Mouse (Mus musculus): Measurements from ENCODE around the gene Mki67. TPM values are rescaled to one million over a fixed set of nuclear protein-coding genes. Genes with fewer than 3 reads are reported as not detected.
A peak's percentile ranks its signal among the peaks of the same experiment; 100 is the strongest.
"Not testable (repeated sequence)": the region's sequence is repeated elsewhere in the genome, so short reads cannot be mapped to it uniquely, and the experiment has no call there.

The Mki67 gene
- polyA plus RNA-seq, 1 experiment from 2014 or later, result 57.5 TPM

DNA sequence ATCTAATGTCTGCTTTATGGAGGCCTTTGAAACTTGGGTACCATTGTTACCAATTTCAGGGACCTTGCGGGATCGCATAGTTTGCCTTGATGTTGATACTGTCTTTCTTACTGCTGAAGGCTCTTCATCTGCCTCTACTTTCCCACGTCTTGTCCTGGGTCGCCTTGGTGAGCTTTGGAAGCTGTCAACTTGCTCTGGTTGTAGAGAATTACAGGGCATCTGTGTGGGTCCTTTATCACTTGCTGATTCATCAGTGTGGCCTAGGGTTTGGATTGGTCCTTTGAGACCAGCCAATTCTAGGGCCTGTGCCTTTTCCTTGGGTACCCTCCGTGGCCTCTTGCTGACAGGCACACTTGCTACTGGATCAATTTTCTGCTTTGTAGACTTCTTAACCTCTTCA is 21.4 kb downstream of the Mki67 start:
- H3K9ac ChIP-seq (ENCODE audit: low read depth, low read length), result no peak overlapping the region
- H3K9me3 ChIP-seq (ENCODE audit: control insufficient read depth, low read length), result no peaks in the 10 kb centered on the region
- no peak for ATAC-seq (ENCODE audit: low FRiP score)
- no peak overlapping the region for H3K4me3 ChIP-seq (ENCODE audit: low read depth, low read length)
- 96% methylated on average over 5 of the region's 5 CpGs for WGBS
- no peaks in the 10 kb centered on the region for H3K4me1 ChIP-seq (replicated peaks; ENCODE audit: control insufficient read depth, insufficient read depth, low read length)
- H3K36me3 ChIP-seq (ENCODE audit: control insufficient read depth, insufficient read depth, low read length), result peaks cover 14% of the 10 kb centered on the region
- H3K4me2 ChIP-seq (replicated peaks; ENCODE audit: low read depth, low read length), result no peak overlapping the region
- H3K27me3 ChIP-seq (ENCODE audit: control insufficient read depth, insufficient read depth, low read length), result no peaks in the 10 kb centered on the region
- no peak overlapping the region for H3K27ac ChIP-seq (ENCODE audit: low read depth, low read length)
- no peak for DNase-seq (ENCODE audit: low spot score)

DNA sequence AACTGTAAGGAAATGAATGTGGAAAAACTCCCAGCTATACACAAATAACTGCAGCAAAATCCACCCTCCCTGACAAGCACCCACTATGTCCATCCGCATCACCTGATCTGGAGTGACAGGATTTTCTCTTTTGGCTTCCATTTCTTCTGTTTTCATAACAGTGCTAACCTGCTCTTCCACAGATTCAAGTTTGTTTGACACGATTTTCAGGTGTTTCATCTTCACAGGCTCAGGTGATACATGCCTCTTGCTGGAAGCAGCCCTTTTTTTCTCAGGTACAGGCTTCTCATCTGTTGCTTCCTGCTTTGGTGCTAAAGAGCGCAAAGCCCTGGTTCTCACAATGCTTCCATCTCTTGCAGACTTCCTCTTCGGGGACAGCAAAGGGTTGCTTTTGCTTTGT is 22.0 kb downstream of the Mki67 start:
- no peak overlapping the region for H3K9ac ChIP-seq (ENCODE audit: low read depth, low read length)
- H3K27ac ChIP-seq (ENCODE audit: low read depth, low read length), result no peak overlapping the region
- H3K4me3 ChIP-seq (ENCODE audit: low read depth, low read length), result no peak overlapping the region
- no peaks in the 10 kb centered on the region for H3K27me3 ChIP-seq (ENCODE audit: control insufficient read depth, insufficient read depth, low read length)
- no peak overlapping the region for H3K4me2 ChIP-seq (replicated peaks; ENCODE audit: low read depth, low read length)
- ATAC-seq (ENCODE audit: low FRiP score), result no peak
- H3K4me1 ChIP-seq (replicated peaks; ENCODE audit: control insufficient read depth, insufficient read depth, low read length), result no peaks in the 10 kb centered on the region
- H3K9me3 ChIP-seq (ENCODE audit: control insufficient read depth, low read length), result no peaks in the 10 kb centered on the region
- DNase-seq (ENCODE audit: low spot score), result no peak
- WGBS, result 93% methylated on average over 4 of the region's 4 CpGs
- peaks cover 16% of the 10 kb centered on the region for H3K36me3 ChIP-seq (ENCODE audit: control insufficient read depth, insufficient read depth, low read length)

GRCm38 (mm10) chr7:135691941-135692340 is 24.2 kb downstream of the Mki67 start:
- Histone ChIP-seq H3K4me1 (replicated peaks; ENCODE audit: control insufficient read depth, insufficient read depth, low read length) (no peaks in the 10 kb centered on the region), H3K9me3 (ENCODE audit: control insufficient read depth, low read length) (no peaks in the 10 kb centered on the region), H3K9ac (ENCODE audit: low read depth, low read length) (no peak overlapping the region), H3K27ac (ENCODE audit: low read depth, low read length) (no peak overlapping the region), H3K4me3 (ENCODE audit: low read depth, low read length) (no peak overlapping the region), H3K4me2 (replicated peaks; ENCODE audit: low read depth, low read length) (no peak overlapping the region), H3K27me3 (ENCODE audit: control insufficient read depth, insufficient read depth, low read length) (no peaks in the 10 kb centered on the region), H3K36me3 (ENCODE audit: control insufficient read depth, insufficient read depth, low read length) (peaks cover 15% of the 10 kb centered on the region; the same call in 1 of the 2 replicates)
- ATAC-seq (ENCODE audit: low FRiP score) (no peak), DNase-seq (ENCODE audit: low spot score) (no peak)
- WGBS, result 94% methylated on average over 5 of the region's 5 CpGs

DNA sequence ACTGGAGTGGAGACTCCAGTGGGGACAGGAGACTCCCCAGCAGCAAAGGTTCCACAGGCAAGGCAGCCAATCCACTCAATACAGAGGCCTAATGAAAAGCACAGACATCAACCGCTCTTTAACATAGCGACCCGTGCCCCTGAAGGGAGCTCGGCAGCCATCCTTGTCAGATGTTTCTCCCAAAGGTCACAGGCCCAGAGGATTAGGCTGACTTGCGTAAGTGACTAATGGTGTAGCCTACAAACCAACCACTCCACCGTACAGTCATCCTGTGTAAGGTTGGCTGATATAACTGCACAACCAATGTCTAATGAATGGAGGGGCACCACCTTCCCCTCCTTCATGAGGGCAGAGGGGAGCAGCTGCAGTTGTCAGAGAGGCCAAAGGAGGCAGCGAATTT is 26.8 kb downstream of the Mki67 start:
- peaks cover 13% of the 10 kb centered on the region; the same call in 1 of the 2 replicates for H3K36me3 ChIP-seq (ENCODE audit: control insufficient read depth, insufficient read depth, low read length)
- H3K27me3 ChIP-seq (ENCODE audit: control insufficient read depth, insufficient read depth, low read length), result no peaks in the 10 kb centered on the region
- H3K4me1 ChIP-seq (replicated peaks; ENCODE audit: control insufficient read depth, insufficient read depth, low read length), result no peaks in the 10 kb centered on the region
- no peak overlapping the region for H3K4me2 ChIP-seq (replicated peaks; ENCODE audit: low read depth, low read length)
- no peak overlapping the region for H3K4me3 ChIP-seq (ENCODE audit: low read depth, low read length)
- no peak for ATAC-seq (ENCODE audit: low FRiP score)
- no peaks in the 10 kb centered on the region for H3K9me3 ChIP-seq (ENCODE audit: control insufficient read depth, low read length)
- no peak overlapping the region for H3K27ac ChIP-seq (ENCODE audit: low read depth, low read length)
- no peak overlapping the region for H3K9ac ChIP-seq (ENCODE audit: low read depth, low read length)
- 94% methylated on average over 7 of the region's 7 CpGs for WGBS
- no peak for DNase-seq (ENCODE audit: low spot score)

GRCm38 (mm10) chr7:135684938-135685337 is 31.2 kb downstream of the Mki67 start:
- no peak for DNase-seq (ENCODE audit: low spot score)
- Histone ChIP-seq H3K27ac (ENCODE audit: low read depth, low read length) (no peak overlapping the region), H3K4me1 (replicated peaks; ENCODE audit: control insufficient read depth, insufficient read depth, low read length) (no peaks in the 10 kb centered on the region), H3K9ac (ENCODE audit: low read depth, low read length) (no peak overlapping the region), H3K9me3 (ENCODE audit: control insufficient read depth, low read length) (no peaks in the 10 kb centered on the region), H3K4me3 (ENCODE audit: low read depth, low read length) (no peak overlapping the region), H3K36me3 (ENCODE audit: control insufficient read depth, insufficient read depth, low read length) (peaks cover 8% of the 10 kb centered on the region; the same call in 1 of the 2 replicates), H3K27me3 (ENCODE audit: control insufficient read depth, insufficient read depth, low read length) (no peaks in the 10 kb centered on the region), H3K4me2 (replicated peaks; ENCODE audit: low read depth, low read length) (no peak overlapping the region)
- WGBS, result 88% methylated on average over 7 of the region's 7 CpGs
- no peak for ATAC-seq (ENCODE audit: low FRiP score)

DNA sequence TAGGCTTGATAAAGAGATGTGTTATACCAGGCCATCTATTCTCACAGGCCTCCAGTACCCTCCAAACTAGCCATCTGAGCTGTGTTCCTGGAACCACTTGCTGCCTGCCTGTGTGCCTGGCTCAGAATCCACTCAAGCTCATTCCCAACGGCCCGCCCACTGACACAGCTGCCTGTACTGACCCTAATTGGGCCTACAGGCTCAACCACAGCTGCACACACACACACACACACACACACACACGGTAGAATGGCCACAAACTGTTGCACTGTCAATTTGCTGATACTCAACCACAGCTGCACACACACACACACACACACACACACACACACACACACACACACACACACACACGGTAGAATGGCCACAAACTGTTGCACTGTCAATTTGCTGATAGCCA is 32.1 kb downstream of the Mki67 start:
- not testable (repeated sequence) for DNase-seq (ENCODE audit: low spot score); H3K4me3 ChIP-seq (ENCODE audit: low read depth, low read length); H3K4me1 ChIP-seq (replicated peaks; ENCODE audit: control insufficient read depth, insufficient read depth, low read length); H3K4me2 ChIP-seq (replicated peaks; ENCODE audit: low read depth, low read length); ATAC-seq (ENCODE audit: low FRiP score); H3K27me3 ChIP-seq (ENCODE audit: control insufficient read depth, insufficient read depth, low read length); H3K9me3 ChIP-seq (ENCODE audit: control insufficient read depth, low read length); H3K9ac ChIP-seq (ENCODE audit: low read depth, low read length); H3K36me3 ChIP-seq (ENCODE audit: control insufficient read depth, insufficient read depth, low read length); H3K27ac ChIP-seq (ENCODE audit: low read depth, low read length)
- WGBS, result 85% methylated on average over 4 of the region's 4 CpGs

DNA sequence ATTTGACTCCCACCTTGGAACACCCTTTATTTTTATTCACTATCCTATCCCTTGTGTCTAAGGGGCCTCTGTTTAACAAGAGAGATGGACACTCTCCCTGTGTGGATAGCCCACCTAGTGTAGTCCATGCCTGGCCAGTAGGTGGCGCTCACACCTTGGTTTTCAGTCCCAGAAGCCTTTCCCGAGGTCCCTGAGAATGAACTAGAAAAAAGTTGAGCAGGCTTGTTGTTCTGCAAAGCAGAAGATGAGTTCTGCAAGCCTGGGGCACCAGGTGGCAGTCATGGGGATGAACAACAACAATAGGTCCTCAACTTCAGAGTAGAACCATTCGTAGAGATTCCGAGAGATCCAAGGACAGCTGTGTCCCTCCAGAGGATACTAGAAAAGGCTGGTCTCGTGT is 35.8 kb downstream of the Mki67 start:
- H3K27me3 ChIP-seq (ENCODE audit: control insufficient read depth, insufficient read depth, low read length), result no peaks in the 10 kb centered on the region
- H3K9ac ChIP-seq (ENCODE audit: low read depth, low read length), result no peak overlapping the region
- no peak overlapping the region for H3K27ac ChIP-seq (ENCODE audit: low read depth, low read length)
- no peak overlapping the region for H3K4me3 ChIP-seq (ENCODE audit: low read depth, low read length)
- H3K36me3 ChIP-seq (ENCODE audit: control insufficient read depth, insufficient read depth, low read length), result no peaks in the 10 kb centered on the region
- H3K4me1 ChIP-seq (replicated peaks; ENCODE audit: control insufficient read depth, insufficient read depth, low read length), result no peaks in the 10 kb centered on the region
- ATAC-seq (ENCODE audit: low FRiP score) (no peak), DNase-seq (ENCODE audit: low spot score) (peak; percentile 49)
- no peaks in the 10 kb centered on the region for H3K9me3 ChIP-seq (ENCODE audit: control insufficient read depth, low read length)
- no peak overlapping the region for H3K4me2 ChIP-seq (replicated peaks; ENCODE audit: low read depth, low read length)
- 72% methylated on average over 5 of the region's 5 CpGs for WGBS

- H3K9ac ChIP-seq (ENCODE audit: low read depth, low read length), result no peak overlapping the region
- no peaks in the 10 kb centered on the region for H3K4me1 ChIP-seq (replicated peaks; ENCODE audit: control insufficient read depth, insufficient read depth, low read length)
- no peak overlapping the region for H3K4me2 ChIP-seq (replicated peaks; ENCODE audit: low read depth, low read length)
- H3K36me3 ChIP-seq (ENCODE audit: control insufficient read depth, insufficient read depth, low read length), result no peaks in the 10 kb centered on the region
- WGBS, result 91% methylated on average over 8 of the region's 8 CpGs
- no peaks in the 10 kb centered on the region for H3K27me3 ChIP-seq (ENCODE audit: control insufficient read depth, insufficient read depth, low read length)
- no peak overlapping the region for H3K4me3 ChIP-seq (ENCODE audit: low read depth, low read length)
- ATAC-seq (ENCODE audit: low FRiP score) (no peak), DNase-seq (ENCODE audit: low spot score) (no peak)
- H3K27ac ChIP-seq (ENCODE audit: low read depth, low read length), result no peak overlapping the region
- H3K9me3 ChIP-seq (ENCODE audit: control insufficient read depth, low read length), result no peaks in the 10 kb centered on the region
Observed at GRCm38 (mm10) chr7:135676722-135677121, 39.4 kb downstream of the Mki67 start.

DNA sequence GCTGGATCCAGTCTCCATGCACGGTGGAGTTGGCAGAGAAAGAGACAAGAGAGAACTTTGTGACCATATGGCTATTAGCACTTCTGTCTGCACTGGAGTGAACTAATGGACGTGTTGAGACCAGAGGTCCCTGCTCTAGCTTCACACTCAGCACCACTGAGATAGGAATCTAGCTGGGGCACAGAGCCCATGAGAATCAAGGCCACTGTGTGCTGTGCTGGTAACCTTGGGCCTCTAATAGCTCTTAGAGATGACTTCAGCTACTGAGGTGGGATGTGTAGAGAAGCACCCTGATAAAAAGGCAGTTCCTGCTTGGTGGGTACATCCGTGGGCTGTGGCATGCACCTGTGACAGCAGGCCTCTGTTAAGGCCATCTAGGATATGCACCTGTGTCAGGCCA is 42.6 kb downstream of the Mki67 start:
- DNase-seq (ENCODE audit: low spot score), result no peak
- Histone ChIP-seq H3K27ac (ENCODE audit: low read depth, low read length) (no peak overlapping the region), H3K4me1 (replicated peaks; ENCODE audit: control insufficient read depth, insufficient read depth, low read length) (no peaks in the 10 kb centered on the region), H3K9ac (ENCODE audit: low read depth, low read length) (no peak overlapping the region), H3K27me3 (ENCODE audit: control insufficient read depth, insufficient read depth, low read length) (no peaks in the 10 kb centered on the region), H3K36me3 (ENCODE audit: control insufficient read depth, insufficient read depth, low read length) (no peaks in the 10 kb centered on the region), H3K4me2 (replicated peaks; ENCODE audit: low read depth, low read length) (no peak overlapping the region), H3K9me3 (ENCODE audit: control insufficient read depth, low read length) (no peaks in the 10 kb centered on the region), H3K4me3 (ENCODE audit: low read depth, low read length) (no peak overlapping the region)
- no peak for ATAC-seq (ENCODE audit: low FRiP score)
- 74% methylated on average over 3 of the region's 3 CpGs for WGBS

Data from hindbrain, embryonic 11.5 days (tissue).